Mouse (Mus musculus): ENCODE measurements around the gene Prdm1. TPM values are rescaled to one million over a fixed set of nuclear protein-coding genes. Genes with fewer than 3 reads are reported as not detected.

Prdm1 gene
- polyA plus RNA-seq, 1 experiment from 2014 or later = 0.62 TPM

DNA sequence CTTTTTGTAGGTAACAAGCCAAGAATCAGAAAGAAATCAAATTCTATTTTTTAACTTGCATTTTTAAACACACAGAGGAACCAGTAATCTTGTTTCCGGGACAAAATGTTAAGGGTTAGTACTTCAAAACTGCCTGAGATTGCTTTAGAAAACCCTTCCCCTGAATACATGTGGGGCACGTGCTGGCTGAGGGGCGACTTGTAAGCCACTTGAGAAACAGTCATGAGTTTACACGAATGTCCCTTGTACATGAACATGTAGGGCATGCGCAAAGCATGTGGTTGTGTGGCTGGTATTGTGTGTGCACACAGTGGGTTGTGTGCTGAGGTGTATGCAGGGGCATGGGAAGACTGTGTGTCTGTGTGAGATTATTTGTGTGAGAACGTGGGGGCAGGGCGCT, 19.7 kb downstream of the Prdm1 start:
- 78% methylated on average over 7 of the region's 7 CpGs for WGBS
- H3K27me3 ChIP-seq (replicated peaks; ENCODE audit: control insufficient read depth, insufficient read depth, low read length) = no peaks in the 10 kb centered on the region
- DNase-seq (ENCODE audit: low spot score) (no peak), ATAC-seq (replicated peaks; ENCODE audit: low FRiP score) (no peak)
- H3K36me3 ChIP-seq (ENCODE audit: control insufficient read depth, insufficient read depth, low read length) = no peaks in the 10 kb centered on the region
- H3K4me3 ChIP-seq (ENCODE audit: low read depth, low read length) = no peak overlapping the region
- H3K27ac ChIP-seq (ENCODE audit: low read depth, low read length) = no peak overlapping the region
- H3K9me3 ChIP-seq (ENCODE audit: control insufficient read depth, low read length) = no peaks in the 10 kb centered on the region
- no peak overlapping the region for H3K9ac ChIP-seq (ENCODE audit: low read depth, low read length)
- H3K4me1 ChIP-seq (replicated peaks; ENCODE audit: control insufficient read depth, insufficient read depth, low read length) = peaks cover 8% of the 10 kb centered on the region
- no peak overlapping the region for H3K4me2 ChIP-seq

DNA sequence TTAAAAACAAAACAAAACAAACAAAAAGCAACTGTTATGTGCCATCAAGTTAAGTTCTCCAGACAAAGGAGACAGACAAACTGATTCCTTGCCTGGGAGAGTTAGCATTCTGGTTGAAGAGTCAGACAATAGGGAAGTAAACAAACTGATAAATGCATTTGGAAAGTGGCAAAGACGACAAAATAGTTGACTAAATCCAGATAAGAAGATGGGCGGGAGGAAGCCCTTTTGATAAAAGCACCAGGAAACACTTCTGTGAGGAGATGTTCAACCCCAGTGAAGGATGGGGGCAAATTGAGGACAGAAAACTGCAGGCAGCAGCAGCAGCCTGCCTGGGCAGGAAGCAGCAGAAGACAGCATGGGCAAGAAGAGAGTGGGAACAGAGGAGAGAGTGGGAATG, 20.3 kb downstream of the Prdm1 start:
- 13% methylated on average over 2 of the region's 2 CpGs for WGBS
- Histone ChIP-seq H3K4me2 (no peak overlapping the region), H3K27ac (ENCODE audit: low read depth, low read length) (no peak overlapping the region), H3K36me3 (ENCODE audit: control insufficient read depth, insufficient read depth, low read length) (no peaks in the 10 kb centered on the region), H3K4me3 (ENCODE audit: low read depth, low read length) (no peak overlapping the region), H3K9me3 (ENCODE audit: control insufficient read depth, low read length) (no peaks in the 10 kb centered on the region), H3K27me3 (replicated peaks; ENCODE audit: control insufficient read depth, insufficient read depth, low read length) (no peaks in the 10 kb centered on the region), H3K4me1 (replicated peaks; ENCODE audit: control insufficient read depth, insufficient read depth, low read length) (peaks cover 8% of the 10 kb centered on the region), H3K9ac (ENCODE audit: low read depth, low read length) (no peak overlapping the region)
- ATAC-seq (replicated peaks; ENCODE audit: low FRiP score) = no peak
- no peak for DNase-seq (ENCODE audit: low spot score)

DNA sequence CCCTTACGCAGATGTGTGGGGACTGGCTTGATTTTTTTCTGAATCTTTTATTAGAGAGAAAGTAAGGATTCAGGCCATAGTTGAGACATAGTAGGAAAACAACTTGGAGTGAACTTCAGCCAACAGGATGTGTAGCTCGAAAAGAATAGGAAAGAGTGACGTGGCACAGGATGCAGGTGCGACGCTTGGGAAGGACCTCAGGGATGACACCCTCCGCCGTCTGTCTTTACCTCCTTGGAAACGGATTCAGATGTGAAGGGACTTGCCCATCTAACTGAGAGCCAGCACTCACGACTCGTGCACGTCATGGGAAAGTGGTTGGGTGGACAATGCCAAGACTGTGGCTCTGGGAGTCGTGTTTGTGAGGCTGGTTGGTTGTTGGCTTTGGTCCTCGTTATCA, 25.4 kb downstream of the Prdm1 start:
- Histone ChIP-seq H3K9me3 (ENCODE audit: control insufficient read depth, low read length) (no peaks in the 10 kb centered on the region), H3K4me2 (no peak overlapping the region), H3K9ac (ENCODE audit: low read depth, low read length) (no peak overlapping the region), H3K27ac (ENCODE audit: low read depth, low read length) (no peak overlapping the region), H3K36me3 (ENCODE audit: control insufficient read depth, insufficient read depth, low read length) (no peaks in the 10 kb centered on the region), H3K27me3 (replicated peaks; ENCODE audit: control insufficient read depth, insufficient read depth, low read length) (no peaks in the 10 kb centered on the region), H3K4me3 (ENCODE audit: low read depth, low read length) (no peak overlapping the region), H3K4me1 (replicated peaks; ENCODE audit: control insufficient read depth, insufficient read depth, low read length) (no peaks in the 10 kb centered on the region)
- no peak for DNase-seq (ENCODE audit: low spot score)
- no peak for ATAC-seq (replicated peaks; ENCODE audit: low FRiP score)
- WGBS = 74% methylated on average over 13 of the region's 13 CpGs

DNA sequence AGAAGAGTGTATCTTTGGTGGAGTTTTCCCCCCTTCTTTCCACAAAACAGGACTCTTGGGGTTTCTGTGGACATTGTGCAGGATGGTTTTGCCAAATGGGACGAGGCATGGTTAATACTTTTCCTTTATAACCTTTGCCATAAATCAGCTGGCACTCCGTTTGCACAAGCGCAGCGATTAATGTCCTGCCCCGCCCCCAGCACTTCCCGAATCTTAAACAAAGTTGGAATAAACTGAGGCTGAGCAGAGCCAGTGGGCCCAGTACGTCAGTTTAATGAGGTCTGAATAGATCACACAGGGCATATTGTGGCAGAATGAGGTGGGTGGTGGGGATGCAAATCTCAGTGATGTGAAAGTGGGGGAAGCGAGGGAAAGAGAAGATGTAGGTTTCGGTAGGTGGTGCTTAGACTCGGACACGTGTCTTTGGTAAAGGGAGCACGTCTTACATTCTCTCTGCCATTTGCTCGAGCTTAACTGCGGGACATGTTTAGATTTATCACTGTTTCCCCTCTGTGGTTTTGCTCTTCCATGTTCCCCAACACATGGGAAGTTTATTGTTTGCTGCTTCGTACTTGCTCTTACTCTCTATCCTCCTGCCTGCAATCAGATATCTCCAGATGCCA, 28.3 kb downstream of the Prdm1 start:
- Histone ChIP-seq H3K4me1 (replicated peaks; ENCODE audit: control insufficient read depth, insufficient read depth, low read length) (0 out of 2 replicates have a peak, but pooled peaks cover 2% of the 10 kb centered on the region), H3K27me3 (replicated peaks; ENCODE audit: control insufficient read depth, insufficient read depth, low read length) (no peaks in the 10 kb centered on the region), H3K9ac (ENCODE audit: low read depth, low read length) (no peak overlapping the region), H3K9me3 (ENCODE audit: control insufficient read depth, low read length) (no peaks in the 10 kb centered on the region), H3K4me3 (ENCODE audit: low read depth, low read length) (no peak overlapping the region), H3K36me3 (ENCODE audit: control insufficient read depth, insufficient read depth, low read length) (no peaks in the 10 kb centered on the region), H3K4me2 (no peak overlapping the region), H3K27ac (ENCODE audit: low read depth, low read length) (no peak overlapping the region)
- 61% methylated on average over 15 of the region's 15 CpGs for WGBS
- no peak for DNase-seq (ENCODE audit: low spot score)
- no peak for ATAC-seq (replicated peaks; ENCODE audit: low FRiP score)

DNA sequence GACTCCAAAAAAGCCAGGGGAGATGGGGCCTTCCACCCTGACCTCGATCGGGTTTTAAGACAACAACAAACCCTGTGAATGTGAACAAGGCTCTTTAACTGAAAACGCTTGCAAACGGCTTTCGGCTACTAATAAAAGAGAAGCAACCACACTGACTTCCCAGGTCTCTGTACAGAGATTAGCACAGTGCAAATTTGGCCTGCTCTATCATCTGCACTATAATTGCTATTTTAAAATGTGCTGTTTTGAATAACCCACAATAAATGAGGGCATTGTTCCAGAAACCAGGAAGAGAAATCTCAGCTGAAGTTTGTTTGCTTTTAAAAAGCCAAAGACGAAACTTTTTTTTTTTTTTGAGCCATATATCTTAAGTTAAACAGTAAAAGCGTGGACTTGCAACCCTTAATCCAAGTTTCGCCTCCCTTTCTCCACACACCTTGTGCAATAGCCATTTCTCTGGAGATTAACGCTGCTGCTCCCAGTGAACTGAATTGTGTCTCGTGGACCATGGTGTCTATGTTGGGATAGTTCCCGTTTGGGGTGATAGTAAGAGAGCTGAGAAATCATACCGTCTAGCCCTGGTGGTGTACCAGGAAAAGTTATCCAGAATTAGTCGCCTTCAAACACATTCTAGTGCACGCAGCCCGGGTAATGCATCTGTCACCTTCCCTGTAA, 34.3 kb downstream of the Prdm1 start:
- Histone ChIP-seq H3K9me3 (ENCODE audit: control insufficient read depth, low read length) (no peaks in the 10 kb centered on the region), H3K9ac (ENCODE audit: low read depth, low read length) (no peak overlapping the region), H3K4me2 (no peak overlapping the region), H3K27ac (ENCODE audit: low read depth, low read length) (no peak overlapping the region), H3K4me1 (replicated peaks; ENCODE audit: control insufficient read depth, insufficient read depth, low read length) (0 out of 2 replicates have a peak, but pooled peaks cover 2% of the 10 kb centered on the region), H3K36me3 (ENCODE audit: control insufficient read depth, insufficient read depth, low read length) (no peaks in the 10 kb centered on the region), H3K27me3 (replicated peaks; ENCODE audit: control insufficient read depth, insufficient read depth, low read length) (no peaks in the 10 kb centered on the region), H3K4me3 (ENCODE audit: low read depth, low read length) (no peak overlapping the region)
- no peak for DNase-seq (ENCODE audit: low spot score)
- WGBS = 76% methylated on average over 15 of the region's 15 CpGs
- ATAC-seq (replicated peaks; ENCODE audit: low FRiP score) = no peak

DNA sequence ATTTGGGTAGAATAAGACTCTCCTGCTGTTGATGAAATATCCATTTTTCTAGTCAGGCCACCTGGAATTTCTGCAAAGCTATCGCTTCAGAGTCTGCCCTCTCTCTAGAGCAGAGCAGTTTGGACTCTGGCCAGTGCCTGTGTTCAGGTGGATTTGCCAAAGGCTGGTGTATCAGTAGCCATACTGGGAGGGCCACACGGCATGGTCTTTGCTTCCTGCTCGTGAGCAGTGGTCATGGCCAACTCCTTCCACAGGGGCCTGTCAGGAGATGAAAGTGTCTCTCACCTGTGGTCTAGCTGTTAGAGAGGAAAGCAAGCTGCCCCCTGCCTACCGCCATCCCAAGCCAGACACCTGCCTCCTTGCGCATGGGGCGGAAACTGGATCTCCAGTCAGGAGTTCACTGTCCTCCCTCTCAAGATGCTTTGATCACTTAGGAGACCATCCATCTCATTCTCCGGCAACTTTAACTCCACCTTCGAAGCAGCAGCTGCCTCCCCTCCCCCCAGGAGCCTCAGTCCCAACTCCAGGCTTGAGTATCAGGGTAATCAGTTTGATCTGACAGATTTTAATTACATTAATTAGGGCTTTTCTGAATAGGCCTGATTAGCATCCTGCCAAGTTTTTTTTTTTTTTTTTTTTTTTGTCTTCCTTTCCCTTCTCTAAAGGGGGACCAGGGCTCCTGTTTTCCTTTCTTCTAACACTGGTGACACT, 35.3 kb downstream of the Prdm1 start:
- no peaks in the 10 kb centered on the region for H3K9me3 ChIP-seq (ENCODE audit: control insufficient read depth, low read length)
- no peak overlapping the region for H3K4me3 ChIP-seq (ENCODE audit: low read depth, low read length)
- ATAC-seq (replicated peaks; ENCODE audit: low FRiP score) = no peak
- no peak overlapping the region for H3K9ac ChIP-seq (ENCODE audit: low read depth, low read length)
- DNase-seq (ENCODE audit: low spot score) = no peak
- no peak overlapping the region for H3K4me2 ChIP-seq
- 58% methylated on average over 8 of the region's 8 CpGs for WGBS
- 0 out of 2 replicates have a peak, but pooled peaks cover 2% of the 10 kb centered on the region for H3K4me1 ChIP-seq (replicated peaks; ENCODE audit: control insufficient read depth, insufficient read depth, low read length)
- no peak overlapping the region for H3K27ac ChIP-seq (ENCODE audit: low read depth, low read length)
- H3K36me3 ChIP-seq (ENCODE audit: control insufficient read depth, insufficient read depth, low read length) = no peaks in the 10 kb centered on the region
- H3K27me3 ChIP-seq (replicated peaks; ENCODE audit: control insufficient read depth, insufficient read depth, low read length) = no peaks in the 10 kb centered on the region

DNA sequence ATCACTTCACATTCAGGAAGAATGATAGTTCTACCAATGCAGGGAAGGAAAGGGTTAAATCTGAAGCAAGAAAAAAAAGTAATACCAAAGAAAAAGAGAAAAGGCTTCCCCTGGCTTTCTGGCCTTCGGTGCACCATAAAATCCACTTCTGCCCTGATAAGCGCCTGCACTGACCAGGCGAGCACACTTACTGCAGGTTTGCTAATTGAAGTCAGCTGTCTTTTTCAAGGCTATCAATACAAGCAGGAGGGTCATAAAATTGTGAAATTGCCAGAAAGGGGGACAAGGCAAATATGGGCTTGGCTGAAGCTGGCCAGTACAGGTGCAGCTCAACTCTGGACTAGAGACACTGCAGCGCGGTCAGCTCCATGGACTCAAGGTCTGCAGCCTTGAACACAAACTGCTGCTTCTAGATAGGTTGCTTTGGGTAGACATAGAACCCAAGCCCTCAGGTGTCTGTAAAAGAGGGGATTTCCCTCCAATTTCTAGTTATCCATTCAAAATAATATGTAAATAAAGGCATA, 37.3 kb downstream of the Prdm1 start:
- 67% methylated on average over 5 of the region's 5 CpGs for WGBS

DNA sequence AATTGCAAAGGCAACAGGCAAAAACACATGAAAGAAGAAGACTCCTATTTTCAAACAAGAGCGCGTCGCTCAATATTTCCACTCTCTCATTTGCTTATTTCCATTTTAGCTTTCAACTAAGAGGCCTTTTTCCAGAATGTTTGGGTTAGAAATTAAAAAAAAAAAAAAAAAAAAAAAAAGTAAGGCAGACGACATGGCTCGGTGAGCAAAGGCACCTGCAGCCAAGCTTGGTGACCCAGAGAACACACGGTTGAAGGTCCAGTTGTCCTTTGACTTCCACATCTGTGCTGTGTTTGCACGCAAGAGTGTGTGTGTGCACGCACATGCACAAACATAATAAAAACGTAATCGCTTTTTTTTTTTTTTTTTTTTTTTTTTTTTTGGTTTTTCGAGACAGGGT, 41.2 kb downstream of the Prdm1 start:
- Histone ChIP-seq H3K36me3 (ENCODE audit: control insufficient read depth, insufficient read depth, low read length) (no peaks in the 10 kb centered on the region), H3K27me3 (replicated peaks; ENCODE audit: control insufficient read depth, insufficient read depth, low read length) (peaks cover 3% of the 10 kb centered on the region), H3K9me3 (ENCODE audit: control insufficient read depth, low read length) (no peaks in the 10 kb centered on the region), H3K4me3 (ENCODE audit: low read depth, low read length) (no peak overlapping the region), H3K4me1 (replicated peaks; ENCODE audit: control insufficient read depth, insufficient read depth, low read length) (no peaks in the 10 kb centered on the region), H3K27ac (ENCODE audit: low read depth, low read length) (no peak overlapping the region), H3K9ac (ENCODE audit: low read depth, low read length) (no peak overlapping the region), H3K4me2 (no peak overlapping the region)
- DNase-seq (ENCODE audit: low spot score) = no peak
- 94% methylated on average over 10 of the region's 11 CpGs for WGBS
- ATAC-seq (replicated peaks; ENCODE audit: low FRiP score) = no peak

More for the DNA sequence above, 37.3 kb downstream of the Prdm1 start:
- no peak overlapping the region for H3K9ac ChIP-seq (ENCODE audit: low read depth, low read length)
- no peak overlapping the region for H3K4me2 ChIP-seq
- ATAC-seq (replicated peaks; ENCODE audit: low FRiP score) (no peak), DNase-seq (ENCODE audit: low spot score) (no peak)
- H3K4me3 ChIP-seq (ENCODE audit: low read depth, low read length) = no peak overlapping the region
- H3K27ac ChIP-seq (ENCODE audit: low read depth, low read length) = no peak overlapping the region
- H3K4me1 ChIP-seq (replicated peaks; ENCODE audit: control insufficient read depth, insufficient read depth, low read length) = no peaks in the 10 kb centered on the region
- H3K27me3 ChIP-seq (replicated peaks; ENCODE audit: control insufficient read depth, insufficient read depth, low read length) = no peaks in the 10 kb centered on the region
- H3K36me3 ChIP-seq (ENCODE audit: control insufficient read depth, insufficient read depth, low read length) = no peaks in the 10 kb centered on the region
- H3K9me3 ChIP-seq (ENCODE audit: control insufficient read depth, low read length) = no peaks in the 10 kb centered on the region

All from liver, embryonic 11.5 days (tissue).